Mouse (Mus musculus) adrenal gland, adult 2 months (tissue): ENCODE data around the gene Neurl2. TPM values are rescaled to one million over a fixed set of nuclear protein-coding genes. Genes with fewer than 3 reads are reported as not detected.
"Not testable (repeated sequence)": the region's sequence is repeated elsewhere in the genome, so short reads cannot be mapped to it uniquely, and the experiment has no call there.

Experiments
- DNase-seq: peaks from one replicate; pipeline ENCODE4 v3.0.0; 2021
- long read RNA-seq: library from polyadenylated mRNA; stranded (forward); transcript quantifications from one replicate; pipeline ENCODE4 v2.0.0, GENCODE M21; 2021
- polyA plus RNA-seq: library from polyadenylated mRNA; depleted of rRNA; stranded (reverse); fragments of >200 nt; gene quantifications from 2 replicates; pipeline ENCODE4 v1.2.3, GENCODE M21; 2012; rRNA removed
- total RNA-seq, 2 experiments: library from RNA; stranded (reverse); gene quantifications; 2 replicates each; pipeline ENCODE4 v1.2.3; 2021

The Neurl2 gene
- total RNA-seq (1 to 10 TPM; 1.4 to 2.7 TPM), polyA plus RNA-seq (5.6 and 6.7 TPM in 2 replicates)
- long read RNA-seq, partial matches to known transcripts, result 0 of 1 reads
- long read RNA-seq, other reads (novel, unspliced or antisense), result 0 of 1 reads

DNA sequence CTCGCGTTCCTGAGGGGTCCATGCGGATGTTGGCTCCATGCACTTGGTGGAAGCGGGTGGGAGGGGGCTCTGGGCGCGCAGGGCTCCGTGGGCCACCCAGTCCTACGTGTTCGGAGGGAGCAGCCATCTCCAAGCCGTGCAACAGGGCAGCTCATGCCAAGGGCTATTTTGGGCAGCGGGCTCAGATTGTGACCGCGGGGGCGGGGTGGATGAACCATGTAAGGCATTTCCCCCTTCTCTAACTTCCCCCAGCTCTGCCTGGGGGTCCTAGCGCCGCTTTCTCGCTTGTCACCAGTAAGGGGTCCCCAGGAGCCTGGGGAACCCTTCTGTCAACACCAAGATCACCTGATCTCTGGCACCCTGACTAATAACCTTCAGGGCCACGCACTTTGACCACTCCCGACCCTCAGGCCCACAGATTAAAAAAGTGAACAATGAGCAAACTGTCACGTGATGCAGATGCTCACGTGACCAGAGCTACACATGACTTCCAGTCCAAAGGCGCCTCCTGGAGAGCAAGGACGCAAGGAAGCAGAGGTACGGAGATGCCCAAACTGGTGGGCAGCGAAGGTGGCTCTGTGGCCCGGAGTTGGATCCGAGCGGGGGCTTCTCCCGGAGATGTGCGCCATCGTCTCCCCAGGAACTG, at the start of gene Neurl2:
TSS of gene Neurl2 (minus strand) at position 143 of the 646 bp plus-strand sequence.
- peak; percentile 89 for DNase-seq

DNA sequence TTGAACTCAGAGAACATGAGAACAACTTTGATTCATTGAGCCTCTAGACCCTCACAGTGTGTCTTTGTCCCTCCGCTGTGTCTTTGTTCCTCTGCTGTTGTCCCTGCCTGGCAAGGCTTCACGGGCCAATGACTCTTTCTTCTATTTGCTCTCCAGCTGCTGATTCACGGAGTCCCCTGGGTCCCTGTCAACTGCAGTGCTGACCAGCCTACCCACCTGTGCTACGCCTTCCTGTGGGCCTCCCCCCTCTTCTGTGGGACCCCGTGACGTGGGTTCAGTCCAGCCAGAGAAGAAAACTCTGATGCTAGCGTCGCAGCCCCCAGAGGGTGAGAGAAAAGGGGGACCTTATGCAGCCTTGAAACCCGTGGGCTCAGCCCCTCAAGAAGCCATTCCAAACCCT, 49.4 kb upstream of the Neurl2 start:
- DNase-seq, result no peak

GRCm38 (mm10) chr2:164879568-164880277, 46.5 kb upstream of the Neurl2 start:
- peak; percentile 97 for DNase-seq

DNA sequence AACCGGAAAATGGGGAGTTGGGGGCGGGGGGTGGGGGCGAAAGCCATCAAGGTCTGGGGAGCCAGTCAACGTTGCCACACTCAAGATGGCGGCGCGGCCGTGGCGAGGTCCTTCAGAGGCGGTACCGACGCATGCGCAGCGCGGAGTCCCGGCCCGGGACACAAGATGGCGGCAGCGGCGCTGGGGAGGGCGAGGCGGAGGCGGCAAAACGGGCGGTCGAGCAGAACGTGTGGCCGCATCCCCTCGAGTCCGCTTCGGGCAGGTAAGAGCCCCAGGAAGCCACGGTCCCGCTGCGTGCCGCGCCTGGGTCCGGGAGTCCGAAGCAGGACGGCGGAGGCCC, 45.9 kb upstream of the Neurl2 start, which contains the start of gene Pcif1:
TSS of gene Pcif1 (plus strand) at position 77 of the 340 bp plus-strand sequence.
- peak; percentile 95 for DNase-seq

DNA sequence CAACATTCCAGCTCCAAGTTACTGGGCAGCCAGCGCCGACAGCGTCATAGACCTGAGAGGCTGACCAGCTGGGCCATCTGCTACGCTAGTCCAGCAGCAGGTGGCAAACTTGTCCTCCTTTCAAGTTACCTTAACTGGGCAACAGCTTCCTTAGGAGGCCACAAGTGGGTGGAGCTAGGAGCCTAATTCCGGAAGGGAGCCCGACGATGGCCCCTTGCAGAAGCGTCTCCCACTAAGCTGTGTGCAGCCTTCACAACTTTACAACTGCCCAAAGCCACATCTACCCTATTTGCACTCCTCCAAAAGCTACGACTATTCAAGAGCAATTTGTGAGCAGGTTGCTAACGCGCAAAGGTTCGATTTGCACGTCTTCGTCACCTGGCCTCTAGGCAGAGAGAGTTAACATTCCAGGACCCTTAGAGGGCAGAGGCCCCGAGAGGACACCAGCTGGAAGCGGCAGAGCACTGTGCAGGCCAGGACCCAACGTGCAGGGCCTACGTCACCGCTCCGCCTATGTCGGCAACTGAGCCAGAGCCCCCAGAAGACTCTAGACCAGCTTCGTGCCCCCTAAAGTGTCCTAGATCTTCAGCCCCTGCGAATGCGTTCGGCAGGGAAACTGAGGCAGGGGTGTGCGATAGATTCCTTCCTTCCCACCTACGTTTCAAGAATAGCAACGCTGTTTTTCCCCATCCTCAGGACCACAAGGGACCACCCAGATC, 45.4 kb upstream of the Neurl2 start:
- peak; percentile 70 for DNase-seq

DNA sequence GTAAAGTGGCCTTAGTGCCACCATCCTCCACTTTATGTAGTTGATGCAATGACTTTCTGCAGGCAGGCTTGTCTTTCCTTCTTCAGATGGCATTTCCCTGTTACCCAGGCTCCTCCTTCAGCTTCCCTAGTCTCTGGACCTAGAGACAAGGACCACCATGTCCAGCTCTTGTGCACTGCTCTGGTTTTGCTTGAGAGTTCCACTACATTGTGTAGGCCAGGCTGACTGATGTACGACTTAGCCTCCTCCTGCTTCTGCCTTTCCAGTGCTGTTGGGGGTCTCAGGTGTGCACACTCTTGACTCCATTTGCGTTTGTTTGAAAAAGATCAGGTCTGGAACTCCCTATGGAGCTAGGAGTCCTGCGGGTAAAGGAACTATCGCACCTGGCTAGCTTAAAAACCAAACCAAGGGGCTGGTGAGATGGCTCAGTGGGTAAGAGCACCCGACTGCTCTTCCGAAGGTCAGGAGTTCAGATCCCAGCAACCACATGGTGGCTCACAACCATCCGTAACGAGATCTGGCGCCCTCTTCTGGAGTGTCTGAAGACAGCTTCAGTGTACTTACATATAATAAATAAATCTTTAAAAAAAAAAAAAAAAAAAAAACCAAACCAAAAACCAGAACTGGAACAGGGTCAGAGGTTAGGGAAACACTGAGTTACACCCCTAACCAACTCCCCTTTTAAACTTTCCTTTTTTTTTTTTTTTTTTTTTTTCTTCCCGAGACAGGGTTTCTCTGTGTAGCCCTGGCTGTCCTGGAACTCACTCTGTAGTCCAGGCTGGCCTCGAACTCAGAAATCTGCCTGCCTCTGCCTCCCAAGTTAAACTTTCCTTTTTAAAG, 44.3 kb upstream of the Neurl2 start:
- DNase-seq, result not testable (repeated sequence)

DNA sequence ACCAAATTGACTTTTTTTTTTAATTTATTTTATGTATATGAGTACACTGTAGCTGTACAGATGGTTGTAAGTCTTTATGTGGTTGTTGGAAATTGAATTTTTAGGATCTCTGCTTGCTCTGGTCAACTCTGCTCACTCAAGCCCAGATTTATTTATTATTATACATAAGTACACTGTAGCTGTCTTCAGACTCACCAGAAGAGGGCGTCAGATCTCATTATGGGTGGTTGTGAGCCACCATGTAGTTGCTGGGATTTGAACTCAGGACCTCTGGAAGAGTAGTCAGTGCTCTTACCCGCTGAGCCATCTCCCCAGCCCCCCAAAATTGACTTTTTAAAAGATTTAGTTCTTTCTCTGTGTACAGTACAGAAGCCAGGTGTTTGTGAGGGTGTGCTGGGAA, 42.4 kb upstream of the Neurl2 start:
- DNase-seq, result not testable (repeated sequence)

DNA sequence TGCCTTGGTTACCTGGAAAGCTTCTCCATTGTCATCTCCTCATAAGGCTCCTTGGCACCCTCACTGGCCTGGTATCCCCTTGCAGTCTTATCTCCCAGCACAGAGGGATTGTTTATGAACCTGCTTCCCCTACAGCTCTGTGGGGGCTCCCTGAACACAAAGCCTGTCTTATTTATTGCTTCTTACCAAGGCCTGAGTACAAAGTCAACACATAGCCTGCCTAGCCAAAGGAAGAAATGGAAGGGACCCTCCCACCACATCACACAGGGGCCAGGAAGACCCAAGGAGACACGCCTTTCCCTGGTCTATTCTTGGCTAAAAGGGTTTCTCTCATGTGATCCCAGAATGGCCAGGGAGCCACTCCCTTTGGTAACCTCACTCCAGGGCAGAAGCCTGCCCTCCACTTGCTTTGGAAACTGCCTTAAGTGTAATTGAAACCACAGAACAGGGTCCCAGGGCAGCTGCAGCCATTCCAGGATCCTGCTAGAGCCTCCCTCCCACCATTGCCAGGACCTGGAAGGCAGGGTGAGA, 41.0 kb upstream of the Neurl2 start:
- peak; percentile 35 for DNase-seq

DNA sequence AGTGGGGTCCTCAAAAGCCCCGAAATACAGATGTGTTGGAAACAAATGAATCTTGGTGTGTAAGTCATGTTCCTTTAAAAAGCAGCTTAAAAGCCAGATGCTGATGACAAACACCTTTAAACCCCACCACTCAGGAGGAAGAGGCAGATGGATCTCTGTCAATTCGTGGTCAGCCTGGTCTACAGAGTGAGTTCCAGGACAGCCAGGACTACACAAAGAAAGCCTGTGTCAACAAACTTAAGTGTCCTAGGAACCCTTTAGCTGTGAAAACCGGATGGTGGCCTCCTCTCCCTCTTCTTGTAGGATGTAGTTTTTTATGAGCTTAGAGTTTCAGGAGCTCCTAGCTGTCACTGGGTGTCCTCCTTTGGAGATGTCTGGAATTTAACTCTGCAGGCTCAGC, 40.4 kb upstream of the Neurl2 start:
- no peak for DNase-seq

- no peak for DNase-seq
Observed at GRCm38 (mm10) chr2:164871602-164872303, 38.5 kb upstream of the Neurl2 start.

DNA sequence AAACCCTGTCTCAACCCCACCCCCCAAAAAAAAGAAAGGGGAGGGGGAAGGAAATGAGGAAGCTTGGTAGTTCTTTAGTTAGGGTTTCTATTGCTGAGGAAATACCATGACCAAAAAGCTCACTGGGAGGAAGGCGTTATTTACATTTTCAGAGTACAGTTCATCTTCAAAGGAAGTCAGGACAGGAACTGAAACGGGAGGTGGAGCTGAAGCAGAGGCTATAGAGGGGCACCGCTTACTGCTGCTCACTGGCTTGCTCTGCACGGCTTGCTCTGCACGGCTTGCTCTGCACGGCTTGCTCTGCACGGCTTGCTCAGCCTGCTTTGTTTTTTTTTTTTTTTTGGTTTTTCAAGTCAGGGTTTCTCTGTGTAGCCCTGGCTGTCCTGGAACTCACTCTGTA, 35.2 kb upstream of the Neurl2 start:
- DNase-seq, result no peak

DNA sequence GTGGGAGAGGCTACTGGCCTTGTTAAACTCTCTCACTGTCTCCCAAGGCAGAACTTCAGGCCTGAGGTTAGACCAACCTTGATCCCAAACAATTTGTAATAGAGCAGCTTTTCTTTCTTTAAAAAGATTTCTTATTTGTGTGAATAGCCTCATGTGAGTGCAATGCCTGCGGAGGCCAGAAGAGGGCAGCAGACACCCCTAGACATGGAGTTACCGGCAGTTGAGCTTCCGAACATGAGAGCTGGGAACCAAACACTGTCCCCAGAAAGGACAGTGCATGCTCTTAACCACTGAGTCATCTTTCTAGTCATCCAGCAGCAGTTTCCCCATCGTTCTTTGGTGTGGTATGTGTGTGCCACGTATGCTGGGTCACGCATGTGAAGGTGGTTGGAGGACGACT, 34.3 kb upstream of the Neurl2 start:
- no peak for DNase-seq

- peak; percentile 83 for DNase-seq
Observed at GRCm38 (mm10) chr2:164866741-164867551, 33.7 kb upstream of the Neurl2 start.

GRCm38 (mm10) chr2:164864593-164864992, 31.3 kb upstream of the Neurl2 start:
- no peak for DNase-seq

GRCm38 (mm10) chr2:164863411-164863810, 30.2 kb upstream of the Neurl2 start:
- DNase-seq, result not testable (repeated sequence)

DNA sequence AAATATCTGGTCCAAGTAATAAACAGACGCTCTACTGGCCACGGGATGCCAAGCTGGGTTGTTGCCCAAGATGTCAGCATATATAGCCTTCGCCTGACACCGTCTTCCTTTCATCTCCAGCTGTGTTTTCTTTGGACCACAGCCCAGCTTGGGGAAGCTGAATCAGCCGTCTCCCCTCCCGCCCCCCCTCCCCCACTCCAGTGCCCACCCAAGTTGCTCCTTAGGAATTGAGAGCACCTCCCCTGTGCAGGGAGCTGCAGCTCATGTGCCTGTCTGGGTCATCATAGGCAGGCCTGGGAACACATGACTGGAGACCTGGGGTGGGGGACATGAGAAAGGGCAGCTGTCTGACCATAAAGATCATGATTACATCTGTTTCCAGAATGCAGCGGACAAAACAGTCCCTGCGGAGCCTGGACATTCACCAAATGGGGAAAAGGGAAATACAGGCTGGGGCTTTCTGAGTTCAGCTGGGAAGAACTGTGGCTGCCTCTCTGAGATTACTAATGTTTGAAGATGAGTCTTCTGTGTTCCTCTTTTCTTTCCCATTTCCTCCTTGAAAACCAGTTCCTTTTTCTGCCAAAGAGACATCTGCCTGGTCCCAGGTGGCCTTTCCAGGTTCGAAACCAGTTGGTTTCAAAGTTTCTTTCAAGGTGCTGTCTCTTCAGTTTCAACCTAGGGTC, 29.1 kb upstream of the Neurl2 start:
- DNase-seq, result peak; percentile 79

GRCm38 (mm10) chr2:164861094-164861493, 27.8 kb upstream of the Neurl2 start:
- no peak for DNase-seq

DNA sequence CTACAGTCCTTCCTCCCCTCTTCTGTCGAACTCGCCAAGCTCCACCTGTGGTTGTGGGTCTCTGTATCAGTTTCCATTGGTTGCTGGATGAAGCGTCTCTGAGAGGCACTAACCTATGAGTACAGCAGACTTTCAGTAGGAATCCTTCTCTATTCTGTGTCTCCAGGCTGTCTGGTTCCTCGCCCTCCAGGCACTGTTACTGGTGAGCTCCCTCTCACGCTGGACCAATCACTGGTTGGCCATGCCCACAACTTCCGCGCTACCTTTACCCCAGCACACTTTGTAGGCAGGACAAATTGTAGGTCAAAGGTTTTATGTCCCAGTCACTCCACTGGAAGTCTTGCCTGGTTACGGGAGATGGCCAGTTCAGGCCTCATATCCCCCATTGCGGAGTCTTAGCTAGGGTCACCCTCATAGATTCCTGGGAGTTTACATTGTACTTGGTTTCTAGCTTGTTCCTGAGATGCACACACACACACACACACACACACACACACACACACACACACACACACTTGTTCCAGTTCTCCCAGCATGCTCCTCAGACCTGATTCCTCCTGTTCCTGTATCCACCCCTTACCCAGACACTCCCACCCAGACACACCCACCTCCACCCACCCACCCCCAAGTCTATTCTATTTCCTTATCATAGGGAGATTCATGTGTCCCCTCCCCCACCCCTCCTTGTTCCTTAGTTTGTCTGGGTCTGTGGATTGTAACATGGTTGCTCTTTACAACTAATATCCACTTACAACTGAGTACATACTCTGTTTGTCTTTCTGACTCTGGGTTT, 26.6 kb upstream of the Neurl2 start:
- DNase-seq, result no peak

- DNase-seq, result no peak
Observed at GRCm38 (mm10) chr2:164859155-164859554, 25.9 kb upstream of the Neurl2 start.
